ENCODE assay signal across 14 mouse cellular contexts in the genomic region with DNA sequence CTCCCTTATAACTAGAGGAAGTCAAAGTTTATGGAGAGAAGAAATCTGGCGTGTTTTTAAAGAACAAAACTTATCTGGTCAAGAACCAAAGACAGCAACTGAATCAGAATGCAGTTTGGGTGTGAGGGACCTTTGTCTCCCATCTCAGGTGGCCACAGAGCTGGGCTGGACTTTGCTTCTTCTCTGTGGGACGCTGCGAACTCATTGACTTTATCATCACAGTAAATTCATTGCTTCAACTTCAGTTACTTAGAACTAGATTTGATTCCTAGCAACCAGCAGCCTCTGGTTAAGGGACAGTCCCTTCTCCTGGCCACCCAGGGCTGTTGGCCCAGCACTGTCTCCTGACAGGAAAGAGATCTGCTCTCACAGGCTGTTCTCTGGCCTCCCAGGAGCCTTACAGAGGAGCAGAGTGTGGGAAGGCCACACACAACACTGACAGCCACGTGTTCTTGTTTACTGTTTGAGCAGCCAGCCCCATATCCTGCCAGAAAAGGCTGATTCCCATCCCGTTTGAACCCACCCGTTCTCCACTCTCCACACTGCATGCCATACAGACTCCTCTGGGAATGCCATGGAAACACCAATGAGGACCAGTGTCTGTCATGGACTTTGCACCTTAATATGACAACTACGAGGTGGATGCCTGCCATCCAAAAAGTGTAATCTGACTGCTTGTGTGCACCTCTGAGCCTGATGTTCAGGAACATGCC. TPM values are rescaled to one million over a fixed set of nuclear protein-coding genes. Genes with fewer than 3 reads are reported as not detected.
DNase-seq lines count a peak whose midpoint lies in the region; ATAC-seq lines count a peak whose summit lies in the region.
"Had no signal": no experiment of that assay in that cellular context is flagged by ENCODE, and none has a peak within 500 bp of the region (broad histone marks: within the 10 kb centered on the region; RNA-seq: fewer than 3 reads in every experiment).

No protein-coding gene starts in this region.

- ATAC-seq in intestine, embryonic 16.5 days = peak; percentile 78
- ATAC-seq: Patski had no signal

- no peaks in the 10 kb centered on the region for H3K36me3 ChIP-seq in heart, embryonic 10.5 days
- no peaks in the 10 kb centered on the region for H3K36me3 ChIP-seq in intestine, embryonic 16.5 days (ENCODE audit: control insufficient read depth, insufficient read depth, low read length)

- H3K9ac ChIP-seq in intestine, embryonic 16.5 days (ENCODE audit: low read depth, low read length) = no peak overlapping the region
- H3K9ac ChIP-seq: liver, embryonic 14.5 days had no signal

- intact Hi-C loops in heart, postnatal 36 days (cut with DNase I) = no loop called here
- intact Hi-C loops in left cerebral cortex, postnatal 4 days (cut with DNase I) = no loop called here
- intact Hi-C loops in gastrocnemius, postnatal 14 days (cut with DNase I; ENCODE audit: low total_unique reads) = no loop called here

- H3K4me1 ChIP-seq in heart, embryonic 10.5 days = 0 out of 2 replicates have a peak, but pooled peaks cover 6% of the 10 kb centered on the region
- peaks cover 10% of the 10 kb centered on the region; the same call in 1 of the 2 replicates for H3K4me1 ChIP-seq in intestine, embryonic 16.5 days (ENCODE audit: control insufficient read depth, insufficient read depth, low read length)

- WGBS in heart, embryonic 10.5 days = 62% methylated on average over 7 of the region's 7 CpGs
- WGBS in intestine, embryonic 16.5 days = 29% methylated on average over 7 of the region's 7 CpGs

- peak overlapping the region; percentile 42; the same call in 1 of the 2 replicates for H3K27ac ChIP-seq in heart, embryonic 10.5 days
- H3K27ac ChIP-seq in intestine, embryonic 16.5 days (ENCODE audit: low read length) = peak overlapping the region; percentile 24
- H3K27ac ChIP-seq: left cerebral cortex, adult 2 months; liver, embryonic 14.5 days had no signal

- no peaks in the 10 kb centered on the region for H3K9me3 ChIP-seq in heart, embryonic 10.5 days
- H3K9me3 ChIP-seq in intestine, embryonic 16.5 days (ENCODE audit: control insufficient read depth, low read length) = no peaks in the 10 kb centered on the region

- H3K27me3 ChIP-seq in heart, embryonic 10.5 days (ENCODE audit: insufficient read depth, poor library complexity, severe bottlenecking) = no peaks in the 10 kb centered on the region
- no peaks in the 10 kb centered on the region for H3K27me3 ChIP-seq in intestine, embryonic 16.5 days (replicated peaks; ENCODE audit: control insufficient read depth, insufficient read depth, low read length)
- H3K27me3 ChIP-seq: Patski had no signal

- H3K4me2 ChIP-seq in intestine, embryonic 16.5 days (ENCODE audit: low read depth, low read length) = no peak overlapping the region

- DNase-seq in heart, embryonic 10.5 days (ENCODE audit: low spot score) = no peak
- no peak for DNase-seq in heart, postnatal 36 days
- DNase-seq in left cerebral cortex, postnatal 4 days = peak; percentile 18
- no peak for DNase-seq in left cerebral cortex, adult 9 months (ENCODE audit: low spot score in 2 of 2)
- DNase-seq in adipocyte (ENCODE audit: low spot score) = peak; percentile 27
- no peak for DNase-seq in gastrocnemius, postnatal 14 days
- DNase-seq in B cell, adult 2 months = no peak
- DNase-seq: adrenal gland, postnatal 10 days; cerebellum, adult 18-20 months; embryo, embryonic 11 days had no signal

- no peak overlapping the region for H3K4me3 ChIP-seq in heart, embryonic 10.5 days
- no peak overlapping the region for H3K4me3 ChIP-seq in intestine, embryonic 16.5 days (ENCODE audit: low read length)
- H3K4me3 ChIP-seq: left cerebral cortex, adult 2 months had no signal

RNA-seq across cellular contexts. Expression of a gene that starts 25.1 kb away (rescaled TPM):
- polyA plus RNA-seq in heart, embryonic 10.5 days (2016; fragmentation: Nextera tagmentation; extraction: Ambion mirVana) = 3.2 and 4.6 TPM in 2 replicates
- total RNA-seq in heart, postnatal 36 days (2021) = 1 to 10 TPM; 4.9 to 6.0 TPM
- 10 to 100 TPM; 11.1 to 13.0 TPM for total RNA-seq in left cerebral cortex, postnatal 4 days (2021)
- 4.9 and 5.8 TPM in 2 replicates for polyA plus RNA-seq in intestine, embryonic 16.5 days (2015; fragmentation: Nextera tagmentation; extraction: Ambion mirVana)
- total RNA-seq in gastrocnemius, postnatal 14 days (2021) = 1 to 10 TPM; 2.3 to 3.3 TPM

RNA-seq across cellular contexts. Expression of a gene that starts 25.2 kb away (rescaled TPM):
- polyA plus RNA-seq in heart, embryonic 10.5 days (2016; fragmentation: Nextera tagmentation; extraction: Ambion mirVana) = 2.3 and 2.4 TPM in 2 replicates
- total RNA-seq in heart, postnatal 36 days (2021) = 1 to 10 TPM; 2.9 to 4.2 TPM
- 1 to 10 TPM; 9.4 to 9.6 TPM for total RNA-seq in left cerebral cortex, postnatal 4 days (2021)
- polyA plus RNA-seq in intestine, embryonic 16.5 days (2015; fragmentation: Nextera tagmentation; extraction: Ambion mirVana) = 3.0 and 3.6 TPM in 2 replicates
- 1 to 10 TPM; 3.7 to 4.1 TPM for total RNA-seq in gastrocnemius, postnatal 14 days (2021)

Comparison
In these comparisons a context has a peak if more than half of its experiments do, and no peak if none do; other contexts are left out.
1. DNase-seq: peak in left cerebral cortex, postnatal 4 days (single experiment) and adipocyte (single experiment); none in heart, embryonic 10.5 days (single experiment), heart, postnatal 36 days (0 of 2), left cerebral cortex, adult 9 months (0 of 2), gastrocnemius, postnatal 14 days (single experiment) and B cell, adult 2 months (0 of 2).